Mouse (Mus musculus) kidney, postnatal 0 days (tissue): ENCODE results near the gene Csrp2. TPM values are rescaled to one million over a fixed set of nuclear protein-coding genes. Genes with fewer than 3 reads are reported as not detected.
A peak's percentile ranks its signal among the peaks of the same experiment; 100 is the strongest.

Experiments used
- ATAC-seq: fragments of 200-750 bp; cut with Nextera tagmentation; replicated peaks from 2 replicates; pipeline ENCODE4 v1.8.0; 2017; ENCODE audit warnings: low read depth, moderate number of reproducible peaks, moderate TSS enrichment, moderate library complexity; ENCODE audit not compliant: low FRiP score
- DNase-seq: peaks from one replicate; pipeline ENCODE4 v3.0.0-alpha.2; 2016; ENCODE audit warnings: low spot score
- H3K27ac ChIP-seq: fragments of 300-500 bp; sonication (generic); 2 replicates; pipeline ENCODE4 v1.5.1; 2014; ENCODE audit warnings: mild to moderate bottlenecking
- H3K27me3 ChIP-seq: fragments of 300-500 bp; sonication (generic); 2 replicates; pipeline ENCODE4 v1.6.1; 2014; ENCODE audit warnings: low read length, mixed read lengths; ENCODE audit not compliant: insufficient read depth
- H3K36me3 ChIP-seq: fragments of 300-500 bp; sonication (generic); 2 replicates; pipeline ENCODE4 v1.6.1; 2014; ENCODE audit warnings: low read length, mixed read lengths; ENCODE audit not compliant: insufficient read depth
- H3K4me1 ChIP-seq: fragments of 300-500 bp; sonication (generic); replicated peaks from 2 replicates; pipeline ENCODE4 v1.6.1; 2014; ENCODE audit warnings: antibody characterized with exemption, low read length, mixed read lengths; ENCODE audit not compliant: insufficient read depth
- H3K4me2 ChIP-seq: fragments of 300-500 bp; sonication (generic); 2 replicates; pipeline ENCODE4 v1.6.1; 2014; ENCODE audit warnings: mild to moderate bottlenecking, low read length, moderate library complexity, mixed read lengths
- H3K4me3 ChIP-seq: fragments of 300-500 bp; sonication (generic); replicated peaks from 2 replicates; pipeline ENCODE4 v1.5.1; 2014; ENCODE audit warnings: low read depth, low read length
- H3K9ac ChIP-seq: fragments of 300-500 bp; sonication (generic); 2 replicates; pipeline ENCODE4 v1.6.1; 2014; ENCODE audit warnings: low read depth, low read length
- H3K9me3 ChIP-seq: fragments of 300-500 bp; sonication (generic); replicated peaks from 2 replicates; pipeline ENCODE4 v1.6.1; 2016; ENCODE audit warnings: low read length, inconsistent platforms, mixed read lengths
- CTCF ChIP-seq: IDR thresholded peaks from 2 replicates; pipeline ENCODE4 v1.5.1; 2016; ENCODE audit warnings: antibody characterized with exemption, low read depth, mild to moderate bottlenecking, moderate library complexity
- WGBS: fragments of 180-500 bp; shearing (Covaris S2); extraction: QIAGEN DNeasy Blood & Tissue Kit; methylation state at CpG from one replicate; pipeline ENCODE4 v1.1.7; 2014; 5-methylcytosine and 5-hydroxymethylcytosine counted together
- polyA plus RNA-seq: library from polyadenylated mRNA; unstranded; fragments of >200 nt; fragmentation: Nextera tagmentation; extraction: Ambion mirVana; gene quantifications from 2 replicates; pipeline ENCODE4 v1.2.1, GENCODE M21; 2015

The Csrp2 gene
- polyA plus RNA-seq, 1 experiment from 2014 or later = 206 TPM

DNA sequence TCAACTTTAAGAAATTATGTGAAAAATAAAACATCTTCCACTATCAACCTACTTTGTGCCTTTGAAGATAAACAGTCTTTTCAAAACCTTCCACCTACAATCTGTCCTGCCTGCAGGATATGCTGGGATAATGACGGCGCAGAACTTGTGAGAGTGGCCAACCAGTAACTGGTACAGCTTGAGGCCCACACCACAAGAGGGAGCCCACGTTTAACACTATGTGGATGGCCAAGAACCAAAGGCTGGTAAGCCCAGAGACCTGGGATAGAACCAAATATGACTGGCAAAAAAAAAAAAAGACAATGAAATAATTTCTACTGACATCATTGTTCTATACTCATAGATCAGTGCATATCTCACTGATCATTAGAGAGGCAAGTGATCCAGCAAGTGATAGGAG is 54.9 kb downstream of the Csrp2 start:
- Histone ChIP-seq H3K9me3 (no peaks in the 10 kb centered on the region), H3K27ac (no peak overlapping the region), H3K4me2 (no peak overlapping the region), H3K4me3 (no peak overlapping the region), H3K9ac (no peak overlapping the region), H3K4me1 (no peaks in the 10 kb centered on the region), H3K27me3 (no peaks in the 10 kb centered on the region), H3K36me3 (0 out of 2 replicates have a peak, but pooled peaks cover 10% of the 10 kb centered on the region)
- DNase-seq (peak; percentile 74), ATAC-seq (no peak)
- TF ChIP-seq CTCF = peak; percentile 74
- WGBS = 56% methylated on average over 3 of the region's 3 CpGs

DNA sequence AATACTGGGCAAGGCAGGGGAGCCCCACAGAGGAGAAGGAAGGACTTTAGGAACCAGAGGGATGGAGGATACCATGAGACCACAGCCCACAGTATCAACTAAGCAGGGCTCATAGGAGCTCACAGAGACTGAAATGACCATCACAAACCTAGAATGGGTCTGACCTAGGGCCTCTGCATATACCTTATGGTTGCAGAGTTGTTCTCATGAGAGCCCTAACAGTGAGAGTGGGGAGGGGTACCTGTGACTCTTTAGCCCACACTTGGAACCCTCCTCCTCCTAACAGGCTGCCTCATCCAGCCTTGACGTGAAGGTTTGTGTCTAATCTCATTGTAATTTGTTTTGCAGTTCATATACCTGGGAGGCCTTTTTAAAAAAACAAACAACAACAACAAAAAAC is 55.3 kb downstream of the Csrp2 start:
- WGBS = 81% methylated on average over 1 of the region's 1 CpGs
- Histone ChIP-seq H3K27ac (no peak overlapping the region), H3K4me1 (no peaks in the 10 kb centered on the region), H3K27me3 (no peaks in the 10 kb centered on the region), H3K9ac (no peak overlapping the region), H3K36me3 (0 out of 2 replicates have a peak, but pooled peaks cover 9% of the 10 kb centered on the region), H3K4me3 (no peak overlapping the region), H3K9me3 (no peaks in the 10 kb centered on the region), H3K4me2 (no peak overlapping the region)
- TF ChIP-seq CTCF = no peak
- ATAC-seq (no peak), DNase-seq (no peak)

DNA sequence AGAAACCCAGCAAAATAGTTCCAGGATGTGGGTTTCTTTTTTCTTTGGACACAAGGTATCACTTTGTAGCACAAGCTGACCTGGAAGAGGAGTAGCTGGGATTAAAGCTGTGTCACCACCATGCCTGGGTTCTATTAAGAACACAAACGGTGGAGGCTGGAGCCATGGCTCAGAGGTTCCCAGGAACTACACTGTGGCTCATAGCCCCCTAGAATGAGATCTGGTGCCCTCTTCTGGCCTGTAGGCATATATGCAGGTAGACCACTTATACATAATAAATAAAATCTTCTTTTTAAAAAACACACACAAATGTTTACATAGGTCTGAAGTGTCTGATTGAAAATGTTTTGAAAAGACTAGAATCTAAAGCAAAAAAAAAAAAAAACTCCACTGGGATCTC is 56.5 kb downstream of the Csrp2 start:
- DNase-seq (peak; percentile 80), ATAC-seq (0 out of 2 replicates have a peak, but pooled peaks have one; percentile 54)
- peak; percentile 87 for TF ChIP-seq CTCF
- WGBS = 0% methylated on average over 1 of the region's 1 CpGs
- H3K4me2 ChIP-seq = no peak overlapping the region
- H3K4me1 ChIP-seq = no peaks in the 10 kb centered on the region
- H3K36me3 ChIP-seq = peaks cover 7% of the 10 kb centered on the region; the same call in 1 of the 2 replicates
- no peak overlapping the region for H3K27ac ChIP-seq
- H3K9ac ChIP-seq = no peak overlapping the region
- H3K4me3 ChIP-seq = no peak overlapping the region
- no peaks in the 10 kb centered on the region for H3K27me3 ChIP-seq
- H3K9me3 ChIP-seq = no peaks in the 10 kb centered on the region

DNA sequence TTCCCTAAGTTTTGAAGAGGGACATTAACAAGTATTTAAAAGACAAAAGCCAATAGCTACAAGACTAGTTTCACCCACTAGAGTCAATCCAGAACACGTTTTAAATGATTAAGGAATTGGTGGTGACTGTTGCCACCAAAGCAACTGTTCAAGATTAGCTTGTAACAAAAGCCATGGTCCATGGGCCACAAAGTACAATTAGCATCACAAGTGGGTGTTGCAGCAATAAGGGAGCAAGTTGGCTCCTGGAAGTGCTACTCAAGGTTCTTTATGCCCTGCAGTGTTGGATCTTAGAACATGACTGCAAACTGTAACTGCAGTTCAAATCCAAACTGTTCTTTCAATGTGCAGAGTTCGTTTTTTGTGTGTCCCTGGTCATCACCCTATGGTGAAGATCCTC is 57.8 kb downstream of the Csrp2 start:
- no peaks in the 10 kb centered on the region for H3K4me1 ChIP-seq
- no peak for ATAC-seq
- WGBS = 46% methylated on average over 2 of the region's 2 CpGs
- H3K27me3 ChIP-seq = no peaks in the 10 kb centered on the region
- H3K27ac ChIP-seq = no peak overlapping the region
- no peaks in the 10 kb centered on the region for H3K9me3 ChIP-seq
- H3K4me3 ChIP-seq = no peak overlapping the region
- H3K4me2 ChIP-seq = no peak overlapping the region
- peaks cover 13% of the 10 kb centered on the region; the same call in 1 of the 2 replicates for H3K36me3 ChIP-seq
- DNase-seq = no peak
- H3K9ac ChIP-seq = no peak overlapping the region
- no peak for TF ChIP-seq CTCF

DNA sequence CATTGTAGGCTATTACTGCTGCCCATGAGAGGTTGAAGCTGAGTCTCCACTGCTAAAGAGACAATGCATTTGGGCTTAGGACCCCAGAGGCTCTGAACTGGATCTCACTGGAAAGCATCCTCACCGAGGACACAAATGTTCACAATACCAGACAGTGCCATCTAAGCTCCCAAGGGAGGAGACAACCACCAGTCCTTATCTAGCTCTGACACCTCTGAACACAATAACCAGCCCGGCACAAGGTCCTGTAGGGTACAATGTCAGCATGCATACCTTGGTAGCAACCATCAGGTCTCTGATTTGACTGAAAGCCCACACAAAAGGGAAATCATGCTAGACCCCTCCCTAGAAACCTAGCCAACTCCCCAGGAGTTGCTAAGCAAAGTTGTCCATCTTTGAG is 59.8 kb downstream of the Csrp2 start:
- no peak overlapping the region for H3K4me2 ChIP-seq
- WGBS = 83% methylated on average over 2 of the region's 2 CpGs
- no peak overlapping the region for H3K4me3 ChIP-seq
- no peaks in the 10 kb centered on the region for H3K4me1 ChIP-seq
- H3K9ac ChIP-seq = no peak overlapping the region
- H3K27me3 ChIP-seq = no peaks in the 10 kb centered on the region
- no peak for DNase-seq
- peaks cover 13% of the 10 kb centered on the region; the same call in 1 of the 2 replicates for H3K36me3 ChIP-seq
- no peaks in the 10 kb centered on the region for H3K9me3 ChIP-seq
- no peak for ATAC-seq
- no peak overlapping the region for H3K27ac ChIP-seq
- TF ChIP-seq CTCF = no peak

DNA sequence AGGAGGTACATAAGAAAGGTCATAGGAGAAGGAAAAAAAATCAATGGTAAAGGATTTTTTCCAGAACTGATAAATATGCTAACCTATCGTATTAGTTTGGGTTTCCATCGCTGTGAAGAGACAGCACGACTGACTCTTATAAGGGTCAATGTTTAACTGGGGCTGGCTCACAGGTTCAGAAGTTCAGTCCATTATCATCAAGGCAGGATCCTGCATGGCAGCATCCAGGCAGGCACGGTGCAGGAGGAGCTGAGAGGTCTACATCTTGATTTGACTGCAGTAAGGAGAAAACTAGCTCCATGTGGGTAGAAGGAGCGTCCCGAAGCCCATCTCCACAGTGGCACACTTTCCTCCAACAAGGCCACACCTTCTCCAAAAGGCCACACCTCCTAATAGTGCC is 60.9 kb downstream of the Csrp2 start:
- H3K9me3 ChIP-seq = no peaks in the 10 kb centered on the region
- no peaks in the 10 kb centered on the region for H3K4me1 ChIP-seq
- ATAC-seq = no peak
- WGBS = 88% methylated on average over 6 of the region's 6 CpGs
- H3K27ac ChIP-seq = no peak overlapping the region
- TF ChIP-seq CTCF = no peak
- H3K4me3 ChIP-seq = no peak overlapping the region
- no peak overlapping the region for H3K4me2 ChIP-seq
- H3K27me3 ChIP-seq = no peaks in the 10 kb centered on the region
- no peak overlapping the region for H3K9ac ChIP-seq
- no peak for DNase-seq
- peaks cover 13% of the 10 kb centered on the region; the same call in 1 of the 2 replicates for H3K36me3 ChIP-seq

DNA sequence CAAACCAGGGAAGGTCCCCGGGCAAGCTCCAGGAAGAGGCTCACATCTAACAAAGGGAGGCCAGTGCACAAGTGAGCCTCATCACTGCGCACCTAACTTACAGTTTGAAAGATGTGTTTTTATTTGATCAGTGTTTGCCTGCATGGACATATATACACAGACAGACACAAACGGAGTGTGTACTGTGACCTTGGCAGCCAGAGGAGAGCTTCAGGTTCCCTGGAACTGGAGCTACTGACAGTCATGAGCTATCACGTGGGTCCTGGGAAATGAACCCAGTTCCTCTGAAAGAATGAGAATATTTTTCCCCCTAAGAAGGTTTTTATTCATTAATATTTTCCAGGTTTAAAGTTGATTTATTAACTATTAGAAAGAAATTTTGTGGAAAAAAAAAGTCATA is 63.2 kb downstream of the Csrp2 start:
- DNase-seq = no peak
- no peaks in the 10 kb centered on the region for H3K27me3 ChIP-seq
- 75% methylated on average over 4 of the region's 4 CpGs for WGBS

More for the DNA sequence above, 63.2 kb downstream of the Csrp2 start:
- H3K27ac ChIP-seq = no peak overlapping the region
- H3K36me3 ChIP-seq = peaks cover 9% of the 10 kb centered on the region; the same call in 1 of the 2 replicates
- H3K9ac ChIP-seq = no peak overlapping the region
- no peak for TF ChIP-seq CTCF
- no peak overlapping the region for H3K4me2 ChIP-seq
- ATAC-seq = no peak
- H3K9me3 ChIP-seq = no peaks in the 10 kb centered on the region
- no peak overlapping the region for H3K4me3 ChIP-seq
- H3K4me1 ChIP-seq = peaks cover 7% of the 10 kb centered on the region; the same call in 1 of the 2 replicates
